Mouse (Mus musculus): ENCODE data around the gene Klk14. TPM values are rescaled to one million over a fixed set of nuclear protein-coding genes. Genes with fewer than 3 reads are reported as not detected.

Klk14 gene
- polyA plus RNA-seq, 1 experiment from 2014 or later, result not detected

DNA sequence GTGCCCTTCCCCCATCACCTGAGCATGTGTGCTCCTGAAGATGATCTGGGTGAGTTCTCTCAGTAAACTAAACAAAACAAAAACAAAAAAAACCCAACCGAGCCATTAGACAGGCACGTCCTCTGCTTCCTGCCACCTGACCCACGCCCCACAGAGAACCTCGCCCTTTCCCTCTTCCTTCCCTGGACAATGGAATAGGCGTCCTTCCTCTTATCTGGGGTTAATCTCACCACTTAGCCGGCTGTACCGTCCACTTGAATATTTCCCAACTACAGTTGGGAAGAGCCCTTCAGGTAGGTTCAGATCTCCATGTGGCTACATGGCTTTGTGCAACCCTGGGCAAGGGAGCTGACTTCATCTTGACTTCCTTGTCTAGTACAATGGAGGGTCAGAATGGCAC is 5.1 kb upstream of the Klk14 start:
- H3K9ac ChIP-seq (replicated peaks; ENCODE audit: low read depth, low read length), result no peak overlapping the region
- WGBS, result 72% methylated on average over 7 of the region's 7 CpGs

GRCm38 (mm10) chr7:43710031-43710430 is 19.8 kb downstream of the Klk14 start:
- no peaks in the 10 kb centered on the region for H3K9me3 ChIP-seq (ENCODE audit: control insufficient read depth, low read length)
- no peaks in the 10 kb centered on the region for H3K4me1 ChIP-seq (ENCODE audit: control insufficient read depth, insufficient read depth, low read length)
- no peak overlapping the region for H3K27ac ChIP-seq (ENCODE audit: low read depth, low read length)
- 93% methylated on average over 3 of the region's 3 CpGs for WGBS
- no peaks in the 10 kb centered on the region for H3K27me3 ChIP-seq (ENCODE audit: control insufficient read depth, insufficient read depth, low read length)
- no peak for ATAC-seq (ENCODE audit: low read depth)
- H3K36me3 ChIP-seq (ENCODE audit: control insufficient read depth, insufficient read depth, low read length), result no peaks in the 10 kb centered on the region
- H3K4me3 ChIP-seq (ENCODE audit: low read depth, low read length), result no peak overlapping the region
- H3K9ac ChIP-seq (replicated peaks; ENCODE audit: low read depth, low read length), result no peak overlapping the region
- H3K4me2 ChIP-seq (ENCODE audit: low read depth, low read length), result no peak overlapping the region

More for the DNA sequence above, 5.1 kb upstream of the Klk14 start:
- no peaks in the 10 kb centered on the region for H3K4me1 ChIP-seq (ENCODE audit: control insufficient read depth, insufficient read depth, low read length)
- no peak overlapping the region for H3K4me3 ChIP-seq (ENCODE audit: low read depth, low read length)
- H3K9me3 ChIP-seq (ENCODE audit: control insufficient read depth, low read length), result no peaks in the 10 kb centered on the region
- no peaks in the 10 kb centered on the region for H3K27me3 ChIP-seq (ENCODE audit: control insufficient read depth, insufficient read depth, low read length)
- no peak for ATAC-seq (ENCODE audit: low read depth)
- H3K27ac ChIP-seq (ENCODE audit: low read depth, low read length), result no peak overlapping the region
- no peak overlapping the region for H3K4me2 ChIP-seq (ENCODE audit: low read depth, low read length)
- no peaks in the 10 kb centered on the region for H3K36me3 ChIP-seq (ENCODE audit: control insufficient read depth, insufficient read depth, low read length)

DNA sequence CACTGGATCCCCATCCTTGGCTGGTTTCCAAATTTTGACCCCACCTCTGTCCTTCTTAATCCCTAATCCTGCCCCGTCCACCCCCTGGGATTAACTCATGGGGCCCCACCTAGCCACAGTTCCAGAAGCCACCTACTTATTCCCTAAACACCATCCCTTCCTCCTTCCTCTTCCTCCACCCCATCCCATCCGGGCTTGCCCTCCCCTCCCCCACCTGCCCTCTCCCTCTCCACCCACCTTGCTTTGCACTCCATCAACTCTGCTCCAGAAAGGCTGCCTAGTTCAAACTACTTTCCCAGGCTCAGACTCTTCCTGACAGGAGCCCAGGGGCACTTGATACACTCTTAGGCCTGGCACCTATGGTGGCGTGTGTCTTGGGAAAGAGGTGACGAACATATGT is 22.0 kb downstream of the Klk14 start, which contains the start of gene Klk13:
TSS of gene Klk13 (plus strand) at position 301 of the 400 bp plus-strand sequence.
- no peak for ATAC-seq (ENCODE audit: low read depth)
- WGBS, result 67% methylated on average over 4 of the region's 4 CpGs
- Histone ChIP-seq H3K4me2 (ENCODE audit: low read depth, low read length) (no peak within 1 kb of the TSS), H3K36me3 (ENCODE audit: control insufficient read depth, insufficient read depth, low read length) (no peaks in the 10 kb centered on the region), H3K4me1 (ENCODE audit: control insufficient read depth, insufficient read depth, low read length) (no peaks in the 10 kb centered on the region), H3K27ac (ENCODE audit: low read depth, low read length) (no peak within 1 kb of the TSS), H3K9ac (replicated peaks; ENCODE audit: low read depth, low read length) (no peak within 1 kb of the TSS), H3K4me3 (ENCODE audit: low read depth, low read length) (no peak within 1 kb of the TSS), H3K9me3 (ENCODE audit: control insufficient read depth, low read length) (no peaks in the 10 kb centered on the region), H3K27me3 (ENCODE audit: control insufficient read depth, insufficient read depth, low read length) (no peaks in the 10 kb centered on the region)

DNA sequence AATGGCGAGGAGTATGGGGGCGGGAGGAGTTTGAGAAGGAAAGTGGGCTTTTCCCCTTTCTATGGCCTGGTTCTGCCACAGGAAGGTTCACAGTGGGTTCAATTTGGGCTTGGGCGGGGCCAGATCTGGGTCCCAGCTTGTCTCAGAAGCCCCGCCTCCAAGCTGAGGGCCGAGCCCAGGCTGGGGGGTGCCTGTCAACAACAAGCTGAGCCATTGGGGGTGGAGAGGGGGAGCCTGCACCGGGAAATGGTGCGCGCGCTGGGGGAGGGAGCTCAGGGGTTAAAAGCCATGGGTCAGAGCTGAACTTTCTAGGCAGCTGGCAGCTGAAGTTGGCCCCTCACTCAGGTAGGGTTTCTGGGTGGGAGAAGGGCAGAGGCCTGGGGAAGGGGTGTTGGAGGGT is 22.7 kb downstream of the Klk14 start:
- no peak for ATAC-seq (ENCODE audit: low read depth)
- Histone ChIP-seq H3K4me2 (ENCODE audit: low read depth, low read length) (no peak overlapping the region), H3K36me3 (ENCODE audit: control insufficient read depth, insufficient read depth, low read length) (no peaks in the 10 kb centered on the region), H3K9me3 (ENCODE audit: control insufficient read depth, low read length) (no peaks in the 10 kb centered on the region), H3K9ac (replicated peaks; ENCODE audit: low read depth, low read length) (no peak overlapping the region), H3K27ac (ENCODE audit: low read depth, low read length) (no peak overlapping the region), H3K4me3 (ENCODE audit: low read depth, low read length) (no peak overlapping the region), H3K27me3 (ENCODE audit: control insufficient read depth, insufficient read depth, low read length) (no peaks in the 10 kb centered on the region), H3K4me1 (ENCODE audit: control insufficient read depth, insufficient read depth, low read length) (no peaks in the 10 kb centered on the region)
- WGBS, result 8% methylated on average over 9 of the region's 9 CpGs

- Histone ChIP-seq H3K4me3 (ENCODE audit: low read depth, low read length) (no peak overlapping the region), H3K4me1 (ENCODE audit: control insufficient read depth, insufficient read depth, low read length) (no peaks in the 10 kb centered on the region), H3K9me3 (ENCODE audit: control insufficient read depth, low read length) (no peaks in the 10 kb centered on the region), H3K27ac (ENCODE audit: low read depth, low read length) (no peak overlapping the region), H3K27me3 (ENCODE audit: control insufficient read depth, insufficient read depth, low read length) (no peaks in the 10 kb centered on the region), H3K4me2 (ENCODE audit: low read depth, low read length) (no peak overlapping the region), H3K36me3 (ENCODE audit: control insufficient read depth, insufficient read depth, low read length) (no peaks in the 10 kb centered on the region), H3K9ac (replicated peaks; ENCODE audit: low read depth, low read length) (no peak overlapping the region)
- no peak for ATAC-seq (ENCODE audit: low read depth)
- 8% methylated on average over 19 of the region's 19 CpGs for WGBS
Observed at GRCm38 (mm10) chr7:43713741-43714351, 23.6 kb downstream of the Klk14 start.

Other genes starting within 250 kb of the Klk14 start
- not detected in 2 replicates for gene Cldnd2, start 249.6 kb upstream of the Klk14 start, polyA plus RNA-seq (2014; fragmentation: Nextera tagmentation; extraction: Ambion mirVana)
- gene Etfb, start 246.3 kb upstream of the Klk14 start, polyA plus RNA-seq (2014; fragmentation: Nextera tagmentation; extraction: Ambion mirVana), result 107 and 129 TPM in 2 replicates
- 0.27 and 0.41 TPM in 2 replicates for gene Gm45233, start 246.3 kb upstream of the Klk14 start, polyA plus RNA-seq (2014; fragmentation: Nextera tagmentation; extraction: Ambion mirVana)
- gene Vsig10l, start 227.3 kb upstream of the Klk14 start, polyA plus RNA-seq (2014; fragmentation: Nextera tagmentation; extraction: Ambion mirVana), result 13.6 and 15.4 TPM in 2 replicates
- 9.8 and 14.6 TPM in 2 replicates for gene Iglon5, start 200.3 kb upstream of the Klk14 start, polyA plus RNA-seq (2014; fragmentation: Nextera tagmentation; extraction: Ambion mirVana)
- gene 4931406B18Rik, start 184.5 kb upstream of the Klk14 start, polyA plus RNA-seq (2014; fragmentation: Nextera tagmentation; extraction: Ambion mirVana), result 0.05 TPM in 1 of 2 replicates, not detected in the other
- 0.87 and 1.3 TPM in 2 replicates for gene Cd33, start 146.0 kb upstream of the Klk14 start, polyA plus RNA-seq (2014; fragmentation: Nextera tagmentation; extraction: Ambion mirVana)
- gene Zfp658, start 128.2 kb upstream of the Klk14 start, polyA plus RNA-seq (2014; fragmentation: Nextera tagmentation; extraction: Ambion mirVana), result 7.8 and 10.7 TPM in 2 replicates
- 16.5 and 19.8 TPM in 2 replicates for gene Zfp719, start 110.8 kb upstream of the Klk14 start, polyA plus RNA-seq (2014; fragmentation: Nextera tagmentation; extraction: Ambion mirVana)
- 0.24 and 0.44 TPM in 2 replicates for gene Zfp819, start 83.2 kb upstream of the Klk14 start, polyA plus RNA-seq (2014; fragmentation: Nextera tagmentation; extraction: Ambion mirVana)
- gene Ceacam18, start 55.7 kb upstream of the Klk14 start, polyA plus RNA-seq (2014; fragmentation: Nextera tagmentation; extraction: Ambion mirVana), result 0.13 and 0.20 TPM in 2 replicates
- 0.15 and 0.33 TPM in 2 replicates for gene Siglece, start 30.3 kb upstream of the Klk14 start, polyA plus RNA-seq (2014; fragmentation: Nextera tagmentation; extraction: Ambion mirVana)
- gene Ctu1, start 18.4 kb upstream of the Klk14 start, polyA plus RNA-seq (2014; fragmentation: Nextera tagmentation; extraction: Ambion mirVana), result 14.4 and 15.0 TPM in 2 replicates
- 0.11 TPM in 1 of 2 replicates, not detected in the other for gene Klk13, start 22.1 kb downstream of the Klk14 start, polyA plus RNA-seq (2014; fragmentation: Nextera tagmentation; extraction: Ambion mirVana)
- not detected in 2 replicates for gene Klk12, start 78.5 kb downstream of the Klk14 start, polyA plus RNA-seq (2014; fragmentation: Nextera tagmentation; extraction: Ambion mirVana)
- gene Klk11, start 84.2 kb downstream of the Klk14 start, polyA plus RNA-seq (2014; fragmentation: Nextera tagmentation; extraction: Ambion mirVana), result not detected in 2 replicates
- not detected in 2 replicates for gene Klk10, start 90.6 kb downstream of the Klk14 start, polyA plus RNA-seq (2014; fragmentation: Nextera tagmentation; extraction: Ambion mirVana)
- gene Klk9, start 101.5 kb downstream of the Klk14 start, polyA plus RNA-seq (2014; fragmentation: Nextera tagmentation; extraction: Ambion mirVana), result not detected in 2 replicates
- 7.6 and 8.6 TPM in 2 replicates for gene Klk8, start 107.2 kb downstream of the Klk14 start, polyA plus RNA-seq (2014; fragmentation: Nextera tagmentation; extraction: Ambion mirVana)
- gene Klk7, start 120.9 kb downstream of the Klk14 start, polyA plus RNA-seq (2014; fragmentation: Nextera tagmentation; extraction: Ambion mirVana), result not detected in 2 replicates
- not detected in 2 replicates for gene Klk6, start 134.1 kb downstream of the Klk14 start, polyA plus RNA-seq (2014; fragmentation: Nextera tagmentation; extraction: Ambion mirVana)
- gene Klk5, start 151.6 kb downstream of the Klk14 start, polyA plus RNA-seq (2014; fragmentation: Nextera tagmentation; extraction: Ambion mirVana), result not detected in 2 replicates
- gene Klk4, start 190.7 kb downstream of the Klk14 start, polyA plus RNA-seq (2014; fragmentation: Nextera tagmentation; extraction: Ambion mirVana), result 0.50 and 0.66 TPM in 2 replicates
- not detected in 2 replicates for gene Klk15, start 243.3 kb downstream of the Klk14 start, polyA plus RNA-seq (2014; fragmentation: Nextera tagmentation; extraction: Ambion mirVana)

Data from neural tube, embryonic 14.5 days (tissue).